Mouse (Mus musculus) midbrain, embryonic 13.5 days (tissue): ENCODE measurements around the gene Acbd4. TPM values are rescaled to one million over a fixed set of nuclear protein-coding genes. Genes with fewer than 3 reads are reported as not detected.
A peak's percentile ranks its signal among the peaks of the same experiment; 100 is the strongest.

Source experiments
- ATAC-seq: fragments of 200-750 bp; cut with Nextera tagmentation; 2 replicates; pipeline ENCODE4 v1.8.0; 2017; ENCODE audit warnings: mild to moderate bottlenecking, moderate TSS enrichment, moderate library complexity
- H3K27ac ChIP-seq: fragments of 300-500 bp; sonication (generic); 2 replicates; pipeline ENCODE4 v1.5.1; 2015; ENCODE audit warnings: inconsistent platforms, mild to moderate bottlenecking, moderate library complexity
- H3K27me3 ChIP-seq: fragments of 300-500 bp; sonication (generic); 2 replicates; pipeline ENCODE4 v1.6.1; 2015; ENCODE audit warnings: mild to moderate bottlenecking, inconsistent platforms
- H3K36me3 ChIP-seq: fragments of 300-500 bp; sonication (generic); 2 replicates; pipeline ENCODE4 v1.6.1; 2015; ENCODE audit warnings: mild to moderate bottlenecking, inconsistent platforms
- H3K4me1 ChIP-seq: fragments of 300-500 bp; sonication (generic); replicated peaks from 2 replicates; pipeline ENCODE4 v1.6.1; 2015; ENCODE audit warnings: inconsistent platforms
- H3K4me2 ChIP-seq: fragments of 300-500 bp; sonication (generic); replicated peaks from 2 replicates; pipeline ENCODE4 v1.6.1; 2015; ENCODE audit warnings: moderate library complexity, mild to moderate bottlenecking, inconsistent platforms
- H3K4me3 ChIP-seq: fragments of 300-500 bp; sonication (generic); replicated peaks from 2 replicates; pipeline ENCODE4 v1.5.1; 2015; ENCODE audit warnings: mild to moderate bottlenecking, inconsistent platforms
- H3K9ac ChIP-seq: fragments of 300-500 bp; sonication (generic); replicated peaks from 2 replicates; pipeline ENCODE4 v1.6.1; 2015; ENCODE audit warnings: mild to moderate bottlenecking, inconsistent platforms
- H3K9me3 ChIP-seq: fragments of 300-500 bp; sonication (generic); 2 replicates; pipeline ENCODE4 v1.6.1; 2016; ENCODE audit warnings: mild to moderate bottlenecking, inconsistent platforms
- WGBS: fragments of 180-500 bp; shearing (Covaris S2); methylation state at CpG from one replicate; pipeline ENCODE4 v1.1.7; 2015; 5-methylcytosine and 5-hydroxymethylcytosine counted together
- polyA plus RNA-seq: library from polyadenylated mRNA; unstranded; fragments of >200 nt; fragmentation: Nextera tagmentation; extraction: Ambion mirVana; gene quantifications from 2 replicates; pipeline ENCODE4 v1.2.1, GENCODE M21; 2015

Gene Acbd4
- 6.5 and 7.8 TPM in 2 replicates for polyA plus RNA-seq

DNA sequence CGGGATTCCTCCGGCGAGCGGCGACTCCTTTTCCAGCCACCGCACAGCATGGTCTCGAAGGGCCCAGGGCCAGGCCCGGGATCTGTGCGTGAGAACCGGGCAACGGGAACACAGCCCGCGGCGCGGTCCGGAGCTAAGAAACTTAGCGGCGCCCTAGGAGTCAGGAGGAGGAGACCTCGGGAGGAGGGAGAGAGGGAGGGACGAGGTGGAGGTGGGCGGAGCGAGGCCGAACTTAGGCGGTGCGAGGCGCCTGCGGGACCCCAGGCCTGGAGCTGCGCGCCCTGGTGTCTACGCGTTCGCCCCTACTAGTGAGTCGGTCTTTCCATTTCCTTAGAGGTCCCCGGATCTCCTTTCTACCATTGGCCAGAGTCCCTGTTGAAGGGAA lies at the start of gene Acbd4, which contains the start of gene Plcd3:
Gene Acbd4 (plus strand): TSS at position 202 of the 385 bp plus-strand sequence.
Gene Plcd3 (minus strand): TSS at position 178 of the 385 bp plus-strand sequence.
- Histone ChIP-seq H3K9ac (peak within 1 kb of the TSS; percentile 43), H3K36me3 (no peaks in the 10 kb centered on the region)
- under 1% methylated on average over 34 of the region's 34 CpGs for WGBS

DNA sequence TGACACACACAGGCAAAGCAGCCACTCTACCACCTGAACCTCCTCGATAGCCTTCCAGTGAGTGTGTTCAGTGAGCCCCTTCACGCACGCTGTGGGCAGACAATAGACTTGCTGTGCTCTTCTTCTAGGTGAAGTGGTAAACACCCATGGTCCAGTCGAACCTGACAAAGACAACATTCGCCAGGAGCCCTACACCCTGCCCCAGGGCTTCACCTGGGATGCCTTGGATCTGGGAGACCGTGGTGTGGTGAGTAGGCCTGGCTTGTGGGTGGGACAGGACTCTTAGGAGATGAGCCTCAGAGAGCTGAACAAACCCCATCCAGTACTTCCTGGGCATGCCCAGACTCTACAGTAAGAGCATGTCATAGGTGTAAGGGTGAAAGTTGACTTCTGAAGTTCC lies 49.4 kb upstream of the Acbd4 start:
- no peak for ATAC-seq
- Histone ChIP-seq H3K27me3 (no peaks in the 10 kb centered on the region), H3K4me3 (no peak overlapping the region), H3K4me2 (no peak overlapping the region), H3K4me1 (no peaks in the 10 kb centered on the region), H3K9ac (no peak overlapping the region), H3K9me3 (no peaks in the 10 kb centered on the region), H3K27ac (no peak overlapping the region), H3K36me3 (peaks cover 64% of the 10 kb centered on the region)
- 92% methylated on average over 6 of the region's 6 CpGs for WGBS

More for the DNA sequence above, at the start of gene Acbd4, which contains the start of gene Plcd3:
- Histone ChIP-seq H3K9me3 (no peaks in the 10 kb centered on the region), H3K27me3 (peaks cover 64% of the 10 kb centered on the region), H3K4me3 (peak within 1 kb of the TSS; percentile 47), H3K27ac (no peak within 1 kb of the TSS), H3K4me2 (peak within 1 kb of the TSS; percentile 73), H3K4me1 (peaks cover 30% of the 10 kb centered on the region)
- ATAC-seq: peak; percentile 29

DNA sequence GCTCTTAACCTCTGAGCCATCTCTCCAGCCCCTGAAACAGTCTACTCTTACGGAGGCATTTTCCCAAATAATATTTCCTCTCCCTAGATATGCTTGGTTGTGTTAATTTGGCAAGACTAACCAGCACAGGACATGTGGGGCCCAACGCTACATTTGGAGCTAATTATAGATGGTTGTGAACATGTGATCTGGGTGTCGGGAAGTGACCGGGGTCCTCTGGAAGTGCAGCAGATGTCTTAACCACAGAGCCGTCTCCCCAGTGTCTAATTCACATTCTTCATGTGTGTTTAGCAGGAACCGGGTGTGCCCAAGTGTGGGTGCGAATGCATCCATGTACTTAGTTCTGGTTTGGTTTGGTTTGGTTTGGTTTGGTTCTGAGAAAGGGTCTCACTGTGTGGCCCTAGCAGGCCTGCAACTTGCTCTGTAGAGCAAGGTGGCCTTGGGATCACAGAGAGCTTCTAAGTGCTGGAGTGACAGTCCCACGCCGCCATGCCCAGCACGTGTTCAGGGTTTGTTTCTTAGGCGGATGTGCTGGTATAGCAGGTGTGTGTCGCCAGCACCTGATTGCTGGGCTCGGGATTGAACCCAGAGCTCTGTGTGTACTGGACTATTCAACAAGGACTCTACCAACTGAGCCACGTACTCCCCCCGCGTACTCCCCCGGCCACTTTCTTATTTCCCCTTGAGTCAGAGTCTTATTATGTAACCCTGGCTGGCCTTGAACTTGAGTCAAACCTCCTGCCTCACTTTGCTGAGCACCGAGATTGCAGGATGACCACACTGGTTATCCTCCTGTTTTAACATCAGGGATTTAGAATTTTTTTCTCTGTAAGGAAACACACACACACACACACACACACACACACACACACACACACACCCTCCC lies 48.0 kb upstream of the Acbd4 start:
- H3K9ac ChIP-seq: no peak overlapping the region
- H3K27ac ChIP-seq: no peak overlapping the region
- no peak for ATAC-seq
- H3K4me3 ChIP-seq: no peak overlapping the region
- H3K27me3 ChIP-seq: no peaks in the 10 kb centered on the region
- H3K9me3 ChIP-seq: no peaks in the 10 kb centered on the region
- WGBS: 93% methylated on average over 18 of the region's 18 CpGs
- no peak overlapping the region for H3K4me2 ChIP-seq
- peaks cover 72% of the 10 kb centered on the region for H3K36me3 ChIP-seq
- H3K4me1 ChIP-seq: 0 out of 2 replicates have a peak, but pooled peaks cover 3% of the 10 kb centered on the region

DNA sequence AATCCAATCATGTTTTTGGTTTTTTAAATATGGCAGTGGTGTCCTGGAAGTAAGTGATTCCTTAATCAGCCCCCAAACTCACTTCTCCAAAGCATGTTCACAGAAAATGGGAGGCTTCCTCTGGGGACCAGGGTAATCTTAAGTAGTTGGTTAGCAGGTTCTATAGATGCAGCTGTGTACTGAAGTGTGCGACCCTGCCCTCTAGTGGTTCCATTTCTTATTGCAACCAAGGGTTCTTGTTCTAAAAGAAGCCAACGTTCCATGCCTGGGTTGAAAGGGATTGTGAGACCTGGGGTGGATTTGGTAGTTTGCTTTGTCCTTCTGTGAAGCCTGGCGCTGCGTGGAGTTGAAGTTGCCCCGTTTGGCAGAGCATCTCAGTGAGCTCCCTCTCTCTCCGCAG lies 46.7 kb upstream of the Acbd4 start:
- Histone ChIP-seq H3K27ac (no peak overlapping the region), H3K4me1 (0 out of 2 replicates have a peak, but pooled peaks cover 3% of the 10 kb centered on the region), H3K4me2 (no peak overlapping the region), H3K36me3 (peaks cover 83% of the 10 kb centered on the region), H3K9me3 (no peaks in the 10 kb centered on the region), H3K9ac (no peak overlapping the region), H3K27me3 (no peaks in the 10 kb centered on the region), H3K4me3 (no peak overlapping the region)
- WGBS: 46% methylated on average over 6 of the region's 6 CpGs
- ATAC-seq: no peak

DNA sequence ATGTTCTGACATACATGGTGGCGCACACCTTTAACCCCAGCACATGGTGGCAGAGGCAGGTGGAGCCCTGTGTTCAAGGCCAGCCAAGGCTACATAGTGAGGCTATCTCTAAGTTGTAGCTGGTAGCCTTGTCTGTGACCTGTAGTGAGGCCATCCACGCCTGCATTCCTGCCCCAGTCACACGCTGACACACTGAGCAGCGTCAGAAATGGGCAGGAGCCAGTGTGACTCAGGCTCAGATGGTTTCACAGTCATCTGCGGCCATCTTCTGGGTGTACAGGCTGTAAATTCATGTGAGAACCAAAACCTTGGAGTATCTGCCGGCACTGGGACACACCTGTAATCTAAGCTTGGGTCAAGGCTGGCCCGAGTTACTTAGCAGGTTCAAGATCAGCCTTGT lies 44.8 kb upstream of the Acbd4 start:
- no peaks in the 10 kb centered on the region for H3K9me3 ChIP-seq
- H3K27ac ChIP-seq: no peak overlapping the region
- no peaks in the 10 kb centered on the region for H3K27me3 ChIP-seq
- H3K4me2 ChIP-seq: no peak overlapping the region
- no peak for ATAC-seq
- H3K4me3 ChIP-seq: no peak overlapping the region
- WGBS: 93% methylated on average over 7 of the region's 7 CpGs
- peaks cover 83% of the 10 kb centered on the region for H3K36me3 ChIP-seq
- H3K4me1 ChIP-seq: 0 out of 2 replicates have a peak, but pooled peaks cover 3% of the 10 kb centered on the region
- no peak overlapping the region for H3K9ac ChIP-seq

DNA sequence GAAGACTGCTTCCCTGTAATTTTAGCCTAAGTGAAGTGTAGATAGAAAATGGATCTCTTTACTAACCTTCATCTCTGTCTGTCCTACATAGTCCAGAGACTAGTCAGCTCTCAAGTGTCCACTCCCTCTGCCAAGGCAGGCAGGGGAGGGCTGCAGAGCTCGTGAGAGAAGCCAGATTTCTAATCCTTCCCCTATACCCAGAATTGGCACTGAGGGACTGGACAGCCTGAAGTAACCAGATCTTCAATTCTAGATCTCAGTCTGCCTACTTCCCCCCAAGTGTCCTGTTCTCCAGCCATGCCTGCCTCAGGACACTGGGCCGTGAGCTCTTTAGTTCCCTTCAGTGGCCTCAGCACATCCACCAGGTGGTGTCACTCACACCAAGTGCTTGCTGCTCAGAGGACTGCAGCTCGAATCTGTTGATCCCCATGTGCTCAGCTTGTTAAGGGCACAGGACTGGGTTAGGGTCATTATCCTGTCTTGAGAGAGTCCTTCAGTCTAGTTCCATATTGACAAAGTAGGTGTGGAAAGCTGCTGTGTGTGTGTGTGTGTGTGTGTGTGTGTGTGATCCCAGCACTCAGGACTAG lies 42.9 kb upstream of the Acbd4 start:
- Histone ChIP-seq H3K27me3 (no peaks in the 10 kb centered on the region), H3K9ac (no peak overlapping the region), H3K9me3 (no peaks in the 10 kb centered on the region), H3K27ac (no peak overlapping the region), H3K4me1 (0 out of 2 replicates have a peak, but pooled peaks cover 3% of the 10 kb centered on the region), H3K4me2 (no peak overlapping the region), H3K36me3 (peaks cover 80% of the 10 kb centered on the region), H3K4me3 (no peak overlapping the region)
- WGBS: 85% methylated on average over 3 of the region's 3 CpGs
- ATAC-seq: no peak

DNA sequence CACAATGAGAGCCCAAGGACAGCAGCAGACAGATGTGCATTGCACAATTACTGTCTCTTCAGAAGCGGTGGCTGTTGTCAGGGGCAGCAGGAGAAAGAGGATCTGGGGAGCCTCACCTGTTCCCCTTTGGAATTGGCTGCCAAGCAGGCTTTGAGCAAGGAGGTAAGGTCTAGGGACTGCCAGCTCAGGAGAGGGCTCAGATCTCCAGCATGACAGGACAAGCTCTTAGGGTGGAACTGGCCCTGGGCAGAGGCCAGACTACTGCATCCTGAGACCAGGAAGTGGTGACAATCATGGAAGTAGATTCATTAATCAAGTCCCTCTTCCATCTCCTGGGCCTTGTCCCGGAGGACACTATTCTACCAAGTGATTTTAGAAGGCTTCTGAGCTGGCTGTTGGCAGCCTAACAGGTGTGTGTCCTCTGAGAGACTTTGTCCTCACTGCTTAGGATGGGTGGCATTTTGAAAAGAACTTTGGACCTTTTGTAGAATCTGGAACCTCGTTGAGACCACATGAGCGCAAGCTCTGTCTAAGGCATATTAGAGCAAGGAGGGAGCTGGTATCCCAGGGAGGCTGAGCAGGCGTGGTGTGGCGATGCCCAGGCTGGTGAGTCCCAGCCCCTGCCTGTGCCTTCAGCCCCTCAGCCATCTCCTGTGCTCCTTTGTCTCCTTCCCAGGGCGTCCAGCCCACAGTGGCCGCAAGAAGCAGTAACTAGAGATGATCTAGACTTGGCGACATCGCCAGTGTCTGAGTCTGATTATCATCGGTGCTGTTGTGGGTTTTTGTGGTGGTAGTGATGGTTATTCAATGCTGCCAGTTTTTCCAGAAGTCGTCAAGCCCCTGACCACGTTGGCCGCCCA lies 35.1 kb upstream of the Acbd4 start:
- 96% methylated on average over 14 of the region's 14 CpGs for WGBS

DNA sequence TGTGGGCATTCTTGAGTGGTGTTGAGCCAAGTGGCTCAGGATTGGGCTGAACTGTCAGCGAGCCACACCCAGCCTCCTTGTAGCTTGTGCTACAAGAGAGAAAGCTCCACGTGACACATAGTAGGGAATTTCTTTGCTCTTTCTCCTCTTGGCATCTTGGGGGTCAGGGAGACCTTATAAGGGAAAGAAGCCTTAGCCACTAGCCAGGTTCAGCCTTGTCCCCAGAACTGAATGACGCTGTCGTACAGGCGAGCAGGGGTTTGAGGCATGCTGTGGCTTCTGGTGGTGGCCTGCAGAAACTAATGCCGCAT lies 34.5 kb upstream of the Acbd4 start:
- peaks cover 83% of the 10 kb centered on the region for H3K36me3 ChIP-seq
- WGBS: 96% methylated on average over 6 of the region's 6 CpGs
- H3K27me3 ChIP-seq: no peaks in the 10 kb centered on the region
- no peak overlapping the region for H3K9ac ChIP-seq
- no peak for ATAC-seq
- H3K4me3 ChIP-seq: no peak overlapping the region
- no peak overlapping the region for H3K4me2 ChIP-seq
- no peak overlapping the region for H3K27ac ChIP-seq
- H3K9me3 ChIP-seq: no peaks in the 10 kb centered on the region
- no peaks in the 10 kb centered on the region for H3K4me1 ChIP-seq

More for the DNA sequence above, 35.1 kb upstream of the Acbd4 start:
- Histone ChIP-seq H3K27me3 (no peaks in the 10 kb centered on the region), H3K4me3 (no peak overlapping the region), H3K9me3 (no peaks in the 10 kb centered on the region), H3K9ac (no peak overlapping the region), H3K36me3 (peaks cover 89% of the 10 kb centered on the region), H3K4me1 (no peaks in the 10 kb centered on the region), H3K27ac (no peak overlapping the region), H3K4me2 (no peak overlapping the region)
- no peak for ATAC-seq

DNA sequence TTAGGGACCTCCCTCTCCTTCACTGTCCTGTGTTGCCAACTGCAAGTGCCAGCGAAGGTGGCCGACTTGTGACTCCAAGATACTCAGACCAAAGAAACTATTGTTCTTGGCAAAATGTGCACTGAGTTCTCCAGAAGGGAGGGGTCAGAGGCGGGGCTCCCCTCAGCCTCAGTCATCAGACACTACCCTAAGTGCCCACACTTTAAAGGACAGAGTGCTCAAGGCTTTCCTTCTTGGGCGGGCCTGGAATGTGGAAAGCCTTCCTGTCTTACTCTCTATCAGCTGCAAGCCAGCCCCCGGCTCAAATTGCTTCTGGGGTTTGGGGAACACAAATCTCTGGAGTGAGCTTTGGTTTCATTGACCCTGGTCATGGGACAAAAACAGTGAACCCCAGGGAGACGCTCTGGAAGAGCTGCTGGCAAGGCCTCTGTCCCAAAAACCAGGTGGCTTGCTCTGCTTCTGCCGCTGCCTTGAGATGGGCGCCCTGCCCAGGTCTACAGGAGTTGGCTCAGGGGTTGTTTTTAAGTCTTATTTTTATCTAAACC lies 34.0 kb upstream of the Acbd4 start:
- no peaks in the 10 kb centered on the region for H3K9me3 ChIP-seq
- no peak overlapping the region for H3K4me2 ChIP-seq
- H3K9ac ChIP-seq: no peak overlapping the region
- no peaks in the 10 kb centered on the region for H3K4me1 ChIP-seq
- no peak overlapping the region for H3K27ac ChIP-seq
- 90% methylated on average over 8 of the region's 8 CpGs for WGBS
- no peak overlapping the region for H3K4me3 ChIP-seq
- H3K27me3 ChIP-seq: no peaks in the 10 kb centered on the region
- ATAC-seq: no peak
- H3K36me3 ChIP-seq: peaks cover 79% of the 10 kb centered on the region

DNA sequence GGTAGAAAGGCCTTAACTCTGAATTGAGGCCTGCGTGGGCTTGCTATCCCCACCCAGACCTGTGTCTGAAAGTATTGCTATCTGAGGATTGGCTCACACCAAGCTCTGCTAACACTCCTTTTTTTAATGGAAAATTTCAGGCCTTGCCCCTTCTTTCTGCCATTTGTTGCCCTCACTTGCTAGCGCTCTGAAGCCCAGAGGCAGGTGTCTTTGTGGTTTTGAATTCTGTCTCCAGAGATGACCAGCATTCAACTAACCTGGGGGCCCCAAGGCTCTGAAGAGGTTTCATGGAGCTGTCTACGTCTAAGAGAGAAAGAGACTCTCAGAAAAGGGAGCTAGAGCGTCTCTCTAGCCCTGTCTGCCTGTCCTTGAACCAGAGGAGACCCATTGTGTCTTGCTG lies 33.2 kb upstream of the Acbd4 start:
- no peak overlapping the region for H3K27ac ChIP-seq
- WGBS: 96% methylated on average over 4 of the region's 4 CpGs
- H3K9ac ChIP-seq: no peak overlapping the region
- H3K4me2 ChIP-seq: no peak overlapping the region
- ATAC-seq: no peak
- H3K27me3 ChIP-seq: no peaks in the 10 kb centered on the region
- no peak overlapping the region for H3K4me3 ChIP-seq
- peaks cover 74% of the 10 kb centered on the region for H3K36me3 ChIP-seq
- H3K9me3 ChIP-seq: no peaks in the 10 kb centered on the region
- no peaks in the 10 kb centered on the region for H3K4me1 ChIP-seq

DNA sequence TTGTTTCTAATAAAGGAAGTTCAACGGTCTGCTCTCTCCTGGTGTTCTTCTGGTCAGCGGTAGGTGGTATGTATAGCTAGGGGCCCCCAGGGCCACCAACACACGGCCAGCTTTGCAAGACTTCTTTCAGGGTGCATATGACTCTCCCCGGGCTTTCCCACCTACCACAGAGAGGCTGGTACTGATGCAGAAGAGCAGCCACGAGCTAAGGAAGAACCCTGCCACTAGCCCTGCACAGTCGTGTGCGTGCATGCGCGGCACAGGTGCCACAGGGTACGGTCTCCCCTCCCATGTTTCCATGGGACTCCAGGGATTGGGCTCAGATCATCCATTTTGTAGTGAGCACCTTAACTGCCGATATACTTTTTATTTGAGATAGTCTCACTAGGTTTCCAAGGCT lies 32.6 kb upstream of the Acbd4 start:
- H3K27me3 ChIP-seq: no peaks in the 10 kb centered on the region
- no peak for ATAC-seq
- no peaks in the 10 kb centered on the region for H3K9me3 ChIP-seq
- no peak overlapping the region for H3K9ac ChIP-seq
- H3K27ac ChIP-seq: no peak overlapping the region
- peaks cover 68% of the 10 kb centered on the region for H3K36me3 ChIP-seq
- no peak overlapping the region for H3K4me2 ChIP-seq
- H3K4me1 ChIP-seq: 0 out of 2 replicates have a peak, but pooled peaks cover 4% of the 10 kb centered on the region
- H3K4me3 ChIP-seq: no peak overlapping the region
- WGBS: 93% methylated on average over 11 of the region's 11 CpGs
